Mouse (Mus musculus): ENCODE results near the gene Nt5dc3. TPM values are rescaled to one million over a fixed set of nuclear protein-coding genes. Genes with fewer than 3 reads are reported as not detected.
A peak's percentile ranks its signal among the peaks of the same experiment; 100 is the strongest.

Nt5dc3 gene
- total RNA-seq, 2 experiments from 2014 or later: 128 to 130 TPM

DNA sequence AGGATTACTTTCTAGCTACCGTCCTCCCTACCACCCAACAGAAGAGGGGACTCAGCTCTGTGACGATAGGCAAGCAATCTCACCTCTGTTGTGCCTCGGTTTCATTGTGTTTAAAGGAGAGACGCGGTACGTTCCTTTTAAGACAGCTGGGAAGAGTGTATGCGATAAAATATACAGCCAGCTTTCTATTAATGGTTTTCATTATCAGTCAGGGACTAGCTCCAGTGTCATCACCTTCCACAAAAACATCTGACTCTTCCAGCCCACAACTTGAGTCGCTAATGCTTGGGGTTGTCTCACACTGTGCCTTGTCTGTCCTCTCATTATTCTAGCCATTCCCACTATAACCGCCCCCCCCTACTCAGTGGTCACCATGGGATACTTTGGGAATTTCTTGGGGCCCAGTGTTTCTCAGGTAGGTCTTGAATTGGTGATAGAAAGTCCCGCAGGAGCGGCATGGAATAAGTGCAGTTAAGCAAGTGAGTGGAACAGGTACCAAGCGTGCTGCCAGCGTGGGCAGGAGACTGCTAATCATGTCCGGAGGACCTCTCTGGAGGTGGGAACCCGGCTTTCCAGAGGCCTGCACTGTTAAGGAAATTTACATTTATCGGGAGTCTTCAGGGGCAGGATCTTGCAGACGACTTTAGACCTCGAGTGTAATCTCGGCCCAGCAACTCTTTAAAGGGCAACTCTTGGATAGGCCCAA lies 1.0 kb upstream of the Nt5dc3 start:
- no peak for DNase-seq (ENCODE audit: extremely low spot score in 1 of 2, low spot score in 1 of 2)

GRCm38 (mm10) chr10:86779117-86779755 lies 431 bp downstream of the Nt5dc3 start:
- DNase-seq (ENCODE audit: extremely low spot score in 1 of 2, low spot score in 1 of 2): peak in 1 of 2 experiments; percentile 21

GRCm38 (mm10) chr10:86779816-86780500 lies 1.2 kb downstream of the Nt5dc3 start:
- no peak for DNase-seq (ENCODE audit: extremely low spot score in 1 of 2, low spot score in 1 of 2)

DNA sequence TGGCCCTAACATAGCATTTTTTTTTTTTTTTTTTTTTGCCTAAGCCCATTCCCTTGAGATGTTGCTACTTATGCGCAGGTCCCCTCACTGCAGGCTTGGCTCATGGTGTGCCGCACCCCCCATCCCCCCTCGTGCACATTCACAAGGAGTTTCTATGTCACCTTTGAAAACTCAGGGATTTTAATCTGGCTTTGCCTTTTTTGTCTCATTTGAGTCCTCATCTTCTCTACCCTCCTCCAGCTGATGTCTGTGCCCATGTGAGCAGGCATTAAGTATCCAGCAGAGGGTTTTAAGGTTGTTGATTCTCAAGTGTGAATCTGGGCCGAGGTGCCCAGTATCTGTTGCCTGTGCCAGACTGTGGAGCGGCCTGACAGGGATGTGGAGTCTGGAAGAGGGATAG lies 2.8 kb downstream of the Nt5dc3 start:
- DNase-seq (ENCODE audit: extremely low spot score in 1 of 2, low spot score in 1 of 2): no peak

GRCm38 (mm10) chr10:86782656-86783055 lies 3.9 kb downstream of the Nt5dc3 start:
- no peak for DNase-seq (ENCODE audit: extremely low spot score in 1 of 2, low spot score in 1 of 2)

DNA sequence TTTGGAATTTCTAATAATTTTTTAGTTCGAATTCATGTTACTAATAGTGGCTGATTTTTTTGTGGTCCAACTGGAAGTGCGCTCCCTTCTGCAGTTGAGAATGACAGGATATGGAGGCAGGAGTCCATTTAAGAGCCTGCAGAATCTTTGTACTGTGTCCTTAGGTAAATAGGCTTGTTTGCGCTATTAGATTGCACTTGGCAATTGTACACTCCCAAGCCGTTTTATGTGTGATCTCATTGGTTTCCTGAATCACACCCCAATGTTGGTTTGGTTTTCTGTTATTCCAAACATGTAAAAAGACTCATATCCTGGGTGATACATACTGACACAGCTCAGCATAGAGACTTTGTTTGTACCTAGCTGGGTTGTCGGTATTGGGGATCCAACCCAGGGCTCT lies 4.8 kb downstream of the Nt5dc3 start:
- DNase-seq (ENCODE audit: extremely low spot score in 1 of 2, low spot score in 1 of 2): no peak

- no peak for DNase-seq (ENCODE audit: extremely low spot score in 1 of 2, low spot score in 1 of 2)
These were observed 5.4 kb downstream of the Nt5dc3 start for GRCm38 (mm10) chr10:86784126-86784675.

DNA sequence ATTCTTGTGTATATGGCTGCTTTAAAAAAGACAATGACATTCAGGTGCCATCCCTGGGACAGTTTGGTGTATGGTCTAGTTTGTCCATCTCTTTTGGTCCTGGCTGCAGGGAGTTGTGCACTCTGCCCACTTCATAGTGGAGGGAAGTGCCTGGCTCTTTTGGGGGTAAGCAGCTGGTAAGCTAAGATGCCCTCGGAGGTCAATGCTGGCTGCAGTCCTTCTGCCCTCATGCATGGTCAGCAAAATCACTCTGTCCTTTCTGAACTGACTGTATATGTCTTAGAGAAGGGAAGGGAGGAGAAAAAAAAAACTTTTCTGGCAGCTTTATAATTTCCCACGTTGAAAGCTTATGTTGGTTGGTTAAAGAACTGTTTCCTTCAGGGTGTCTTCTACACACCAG lies 6.6 kb downstream of the Nt5dc3 start:
- no peak for DNase-seq (ENCODE audit: extremely low spot score in 1 of 2, low spot score in 1 of 2)

DNA sequence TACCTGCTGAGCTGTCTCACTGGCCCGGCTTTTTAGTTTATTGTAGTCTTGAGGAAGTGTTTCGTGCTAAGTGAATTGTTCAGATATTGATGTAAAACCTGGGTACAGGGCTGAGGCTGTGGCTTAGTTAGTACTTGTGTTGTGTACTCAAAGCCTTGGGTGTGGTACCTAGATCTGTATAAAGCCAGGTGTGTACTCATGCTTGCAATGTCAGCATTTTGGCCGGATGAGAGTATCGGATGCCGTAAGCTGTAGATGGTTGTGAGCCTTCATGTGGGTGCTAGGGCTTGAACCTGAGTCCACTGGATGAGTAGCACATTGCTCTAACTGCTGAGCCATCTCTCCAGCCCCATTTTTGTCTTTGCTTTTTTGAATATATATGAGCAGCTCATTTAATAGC lies 7.3 kb downstream of the Nt5dc3 start:
- no peak for DNase-seq (ENCODE audit: extremely low spot score in 1 of 2, low spot score in 1 of 2)

- DNase-seq (ENCODE audit: extremely low spot score in 1 of 2, low spot score in 1 of 2): no peak
These were observed 9.4 kb downstream of the Nt5dc3 start for GRCm38 (mm10) chr10:86788193-86788592.

DNA sequence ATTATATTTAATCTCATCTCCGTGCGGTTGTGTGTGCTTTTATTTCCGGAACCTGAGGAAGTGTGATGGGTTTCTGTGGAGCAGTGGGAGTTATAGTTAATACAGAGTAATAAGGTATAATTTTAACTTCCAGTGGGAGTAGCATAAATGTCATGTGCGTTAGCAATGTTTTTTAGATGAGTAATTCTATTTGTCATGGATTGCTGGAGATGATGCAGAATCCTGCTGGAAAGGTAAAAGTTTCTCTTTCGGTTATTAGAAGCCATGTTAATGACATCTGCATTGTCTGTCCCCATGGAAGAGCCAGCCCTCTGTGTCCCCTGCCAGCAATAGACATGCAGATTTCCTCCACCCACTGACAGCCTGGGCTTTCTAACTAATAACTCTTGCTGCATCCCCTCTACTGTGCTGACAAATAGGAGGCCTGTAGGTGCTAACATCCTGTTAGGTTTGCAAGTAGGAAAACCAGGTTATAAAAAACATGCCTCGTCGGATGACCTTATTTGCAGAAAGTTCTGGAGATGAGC lies 10.4 kb downstream of the Nt5dc3 start:
- DNase-seq (ENCODE audit: extremely low spot score in 1 of 2, low spot score in 1 of 2): no peak

DNA sequence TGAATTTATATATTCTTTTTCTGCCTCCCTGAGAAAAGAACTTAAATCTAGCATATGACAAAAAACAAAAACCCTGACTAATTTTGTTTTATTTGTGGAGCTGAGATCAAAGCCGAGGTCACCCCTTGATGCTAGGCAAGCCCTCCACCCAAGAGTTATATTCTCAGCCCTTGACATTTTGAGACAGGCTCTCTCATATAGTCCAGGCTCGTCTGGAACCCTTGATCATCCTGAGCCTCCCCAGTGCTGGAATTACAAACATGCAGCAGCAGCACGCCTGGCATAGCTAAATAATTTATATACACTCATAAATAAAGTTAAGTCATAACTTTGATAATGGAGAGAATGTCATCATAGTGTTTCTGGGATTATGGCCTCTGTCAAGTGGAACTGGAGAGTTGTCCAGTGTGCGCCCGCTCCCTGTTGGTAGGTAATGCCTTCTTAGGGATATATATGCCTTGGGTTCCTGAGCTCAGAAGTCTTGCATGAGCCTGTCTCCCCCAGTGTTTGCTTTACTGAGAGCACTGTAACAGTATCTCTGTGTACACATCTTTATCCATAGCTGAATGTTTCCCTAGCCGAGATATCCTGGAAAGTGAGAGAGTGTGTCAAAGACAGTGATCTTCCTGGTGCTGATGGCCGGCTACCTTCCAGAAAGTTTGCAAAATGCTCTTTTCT lies 12.8 kb downstream of the Nt5dc3 start:
- no peak for DNase-seq (ENCODE audit: extremely low spot score in 1 of 2, low spot score in 1 of 2)

GRCm38 (mm10) chr10:86793509-86793951 lies 14.7 kb downstream of the Nt5dc3 start:
- no peak for DNase-seq (ENCODE audit: extremely low spot score in 1 of 2, low spot score in 1 of 2)

GRCm38 (mm10) chr10:86794196-86794595 lies 15.4 kb downstream of the Nt5dc3 start:
- no peak for DNase-seq (ENCODE audit: extremely low spot score in 1 of 2, low spot score in 1 of 2)

DNA sequence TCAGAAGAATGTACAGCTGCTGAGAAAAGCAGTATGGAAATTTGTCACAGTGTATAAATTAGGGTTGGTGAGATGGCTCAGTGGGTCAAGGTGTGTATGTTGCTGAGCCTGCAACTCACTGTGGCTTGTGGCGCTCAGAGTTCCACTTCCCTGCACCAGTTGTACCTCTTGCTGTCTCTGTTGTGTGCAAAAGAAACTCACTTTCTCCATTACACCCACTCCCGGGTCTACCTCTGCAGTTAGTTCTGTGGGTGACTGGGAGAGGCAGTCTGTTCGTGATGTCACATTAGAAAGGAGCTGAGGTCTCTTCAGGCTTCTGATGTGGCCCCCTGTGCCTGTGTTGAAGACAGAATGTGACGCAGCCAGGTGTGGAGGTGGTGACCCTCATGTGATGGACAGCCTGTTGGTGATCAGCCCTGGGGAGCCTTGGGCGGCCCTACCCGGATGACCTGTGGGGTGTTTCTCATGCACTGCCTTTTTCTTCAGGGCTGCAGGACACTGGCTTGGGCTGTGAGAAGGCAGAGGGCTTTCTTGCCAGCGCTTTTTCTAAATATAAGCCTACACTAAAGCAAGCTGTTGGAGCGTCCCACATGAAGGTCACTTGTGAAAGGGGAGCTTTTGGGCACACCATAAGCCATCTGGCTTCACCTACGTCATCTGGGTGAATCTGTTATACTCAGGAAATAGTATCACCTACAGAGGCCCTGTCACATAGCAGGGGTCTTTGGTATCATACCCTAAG lies 16.2 kb downstream of the Nt5dc3 start:
- DNase-seq (ENCODE audit: extremely low spot score in 1 of 2, low spot score in 1 of 2): no peak

DNA sequence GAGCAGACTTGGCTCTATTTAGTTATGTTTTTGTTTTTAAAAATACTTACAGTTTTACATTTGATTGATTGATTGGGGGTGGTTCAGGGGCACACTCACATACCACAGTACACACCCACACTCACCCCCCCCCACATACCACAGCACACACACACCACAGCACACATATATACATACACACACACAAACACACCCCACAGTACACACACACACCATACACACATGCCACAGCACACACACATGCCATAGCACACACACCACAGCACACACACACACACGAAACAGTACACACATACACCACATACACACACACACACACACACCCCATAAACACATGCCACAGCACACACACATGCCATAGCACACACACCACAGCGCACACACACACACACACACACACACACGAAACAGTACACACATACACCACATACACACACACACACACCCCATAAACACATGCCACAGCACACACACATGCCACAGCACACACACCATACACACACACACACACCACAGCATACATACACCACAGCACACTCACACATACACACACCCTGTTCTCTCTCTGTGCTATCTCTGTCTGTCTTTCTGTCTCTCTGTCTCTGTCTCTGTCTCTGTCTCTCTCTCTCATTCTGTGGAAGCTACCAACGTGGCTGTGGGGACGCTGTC lies 17.4 kb downstream of the Nt5dc3 start:
- DNase-seq (ENCODE audit: extremely low spot score in 1 of 2, low spot score in 1 of 2): no peak

GRCm38 (mm10) chr10:86807362-86807761 lies 28.6 kb downstream of the Nt5dc3 start:
- DNase-seq (ENCODE audit: extremely low spot score in 1 of 2, low spot score in 1 of 2): no peak

- no peak for DNase-seq (ENCODE audit: extremely low spot score in 1 of 2, low spot score in 1 of 2)
These were observed 29.4 kb downstream of the Nt5dc3 start for GRCm38 (mm10) chr10:86808013-86808758.

DNA sequence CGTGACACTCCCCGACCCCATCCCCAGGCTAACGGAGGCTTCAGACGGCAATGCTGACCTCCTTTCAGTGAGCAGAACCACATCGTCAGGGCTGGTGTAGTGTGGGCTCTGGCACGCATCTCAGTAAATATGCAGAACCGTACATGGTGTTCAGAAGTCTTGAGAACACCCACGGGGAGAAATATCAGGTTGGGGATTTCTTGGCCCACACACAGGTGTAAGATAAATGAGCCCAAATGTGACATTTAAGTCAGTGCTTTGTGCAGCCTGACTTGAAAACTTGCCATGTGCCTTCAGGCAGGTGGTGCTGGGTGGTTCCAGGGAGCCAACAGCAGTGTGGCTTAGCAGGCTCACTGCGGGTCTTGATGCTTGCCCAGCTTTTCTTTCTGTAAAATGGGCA lies 31.2 kb downstream of the Nt5dc3 start:
- DNase-seq (ENCODE audit: extremely low spot score in 1 of 2, low spot score in 1 of 2): no peak
